Comparison of ENCODE assay signal across 20 mouse cellular contexts in the genomic region with DNA sequence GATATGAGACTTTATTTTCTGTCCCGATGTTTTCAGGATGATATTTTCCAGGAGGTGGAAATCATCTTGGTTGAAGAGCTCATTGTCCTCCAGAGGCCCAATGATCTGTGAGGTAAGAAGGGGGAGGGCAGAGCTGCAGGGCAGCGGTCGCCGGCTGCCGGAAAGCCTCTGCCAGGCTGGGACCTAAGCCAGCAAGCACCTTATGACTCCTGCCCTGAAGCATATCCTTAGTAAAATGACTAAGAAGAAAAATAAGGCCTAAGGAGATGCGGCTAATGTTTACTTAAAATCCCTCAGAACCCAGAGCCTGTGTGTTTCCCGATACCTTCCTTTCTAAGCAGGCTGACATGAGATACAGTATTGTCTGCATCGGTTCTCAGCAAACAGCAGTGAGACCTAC.
DNase-seq lines count a peak whose midpoint lies in the region; ATAC-seq lines count a peak whose summit lies in the region.
"Had no signal": no experiment of that assay in that cellular context is flagged by ENCODE, and none has a peak within 500 bp of the region (broad histone marks: within the 10 kb centered on the region; RNA-seq: fewer than 3 reads in every experiment).

No protein-coding gene starts in this region.

- no peak overlapping the region for H3K9ac ChIP-seq in kidney, embryonic 14.5 days (ENCODE audit: low read depth, low read length)
- no peak overlapping the region for H3K9ac ChIP-seq in forebrain, embryonic 16.5 days (replicated peaks; ENCODE audit: low read depth, low read length)
- H3K9ac ChIP-seq: forebrain, postnatal 0 days; liver, postnatal 0 days; neural tube, embryonic 13.5 days had no signal

- H3K4me2 ChIP-seq in kidney, embryonic 14.5 days (replicated peaks; ENCODE audit: low read depth, low read length): no peak overlapping the region
- no peak overlapping the region for H3K4me2 ChIP-seq in forebrain, embryonic 16.5 days (ENCODE audit: low read length)
- H3K4me2 ChIP-seq: neural tube, embryonic 13.5 days had no signal

- H3K4me3 ChIP-seq in kidney, embryonic 14.5 days (ENCODE audit: low read length): no peak overlapping the region
- no peak overlapping the region for H3K4me3 ChIP-seq in forebrain, embryonic 16.5 days (replicated peaks; ENCODE audit: low read length)
- H3K4me3 ChIP-seq: layer of hippocampus, adult 2 months; limb, embryonic 10.5 days; neural tube, embryonic 13.5 days had no signal

- peak; percentile 47 to 48 for DNase-seq in cerebellum, postnatal 10 days
- DNase-seq in cerebellum, adult 18-20 months: no peak
- peak; percentile 11 for DNase-seq in kidney, adult 11 months
- DNase-seq in 3134 (ENCODE audit: extremely low read depth, insufficient read length, low spot score): peak; percentile 75
- DNase-seq in fibroblast of lung, adult 2 months (ENCODE audit: low read depth): peak; percentile 40
- DNase-seq in left cerebral cortex, adult 9 months (ENCODE audit: low spot score in 2 of 2): no peak
- DNase-seq: cerebellum, adult 9-10 months; liver, postnatal 0 days; lung, postnatal 10 days; midbrain, embryonic 14.5 days; right cerebral cortex, adult 18-20 months had no signal

- H3K27ac ChIP-seq in kidney, embryonic 14.5 days (ENCODE audit: low read depth, low read length): no peak overlapping the region
- H3K27ac ChIP-seq in forebrain, embryonic 16.5 days (ENCODE audit: low read length): no peak overlapping the region
- H3K27ac ChIP-seq: layer of hippocampus, adult 2 months; limb, embryonic 10.5 days; neural tube, embryonic 13.5 days had no signal

- H3K9me3 ChIP-seq in kidney, embryonic 14.5 days (ENCODE audit: control insufficient read depth, low read length): no peaks in the 10 kb centered on the region
- H3K9me3 ChIP-seq in forebrain, embryonic 16.5 days (ENCODE audit: control insufficient read depth, low read length): no peaks in the 10 kb centered on the region
- H3K9me3 ChIP-seq: G1E; limb, embryonic 10.5 days; neural tube, embryonic 13.5 days had no signal

- WGBS in kidney, embryonic 14.5 days: 95% methylated on average over 8 of the region's 8 CpGs
- WGBS in forebrain, embryonic 16.5 days: 85% methylated on average over 8 of the region's 8 CpGs

- no peak for ATAC-seq in kidney, embryonic 14.5 days (ENCODE audit: low FRiP score, low TSS enrichment)
- no peak for ATAC-seq in forebrain, embryonic 16.5 days
- ATAC-seq: forebrain, postnatal 0 days; hindbrain, embryonic 16.5 days; intestine, embryonic 16.5 days; liver, postnatal 0 days had no signal

- H3K27me3 ChIP-seq in kidney, embryonic 14.5 days (ENCODE audit: control insufficient read depth, insufficient read depth, low read length): no peaks in the 10 kb centered on the region
- no peaks in the 10 kb centered on the region for H3K27me3 ChIP-seq in forebrain, embryonic 16.5 days (replicated peaks; ENCODE audit: control insufficient read depth, insufficient read depth, low read length)
- H3K27me3 ChIP-seq: neural tube, embryonic 13.5 days had no signal

- peaks cover 72% of the 10 kb centered on the region for H3K36me3 ChIP-seq in kidney, embryonic 14.5 days (ENCODE audit: control insufficient read depth, insufficient read depth, low read length)
- H3K36me3 ChIP-seq in forebrain, embryonic 16.5 days (ENCODE audit: control insufficient read depth, insufficient read depth): peaks cover 20% of the 10 kb centered on the region

- H3K4me1 ChIP-seq in kidney, embryonic 14.5 days (ENCODE audit: control insufficient read depth, insufficient read depth, low read length): no peaks in the 10 kb centered on the region
- H3K4me1 ChIP-seq in forebrain, embryonic 16.5 days (replicated peaks; ENCODE audit: control insufficient read depth, insufficient read depth, low read length): no peaks in the 10 kb centered on the region
- H3K4me1 ChIP-seq: limb, embryonic 10.5 days; neural tube, embryonic 13.5 days had no signal

Comparison
In these comparisons a context has a peak if more than half of its experiments do, and no peak if none do; other contexts are left out.
1. DNase-seq: peak in cerebellum, postnatal 10 days (2 of 2), kidney, adult 11 months (single experiment), 3134 (single experiment) and fibroblast of lung, adult 2 months (single experiment); none in cerebellum, adult 18-20 months (0 of 2) and left cerebral cortex, adult 9 months (0 of 2).